Mouse (Mus musculus) hindbrain, embryonic 15.5 days (tissue): ENCODE measurements around the gene Rps6kl1. TPM values are rescaled to one million over a fixed set of nuclear protein-coding genes. Genes with fewer than 3 reads are reported as not detected.

Source experiments
- ATAC-seq: fragments of 200-750 bp; cut with Nextera tagmentation; 2 replicates; pipeline ENCODE4 v1.8.0; 2017; ENCODE audit warnings: low read depth, moderate number of reproducible peaks, moderate TSS enrichment; ENCODE audit not compliant: low FRiP score
- H3K27ac ChIP-seq: fragments of 300-500 bp; sonication (generic); replicated peaks from 2 replicates; pipeline ENCODE4 v1.5.1; 2015; ENCODE audit warnings: mild to moderate bottlenecking, inconsistent platforms
- H3K27me3 ChIP-seq: fragments of 300-500 bp; sonication (generic); 2 replicates; pipeline ENCODE4 v1.6.1; 2015; ENCODE audit warnings: control low read depth, inconsistent platforms
- H3K36me3 ChIP-seq: fragments of 300-500 bp; sonication (generic); 2 replicates; pipeline ENCODE4 v1.6.1; 2015; ENCODE audit warnings: control low read depth, inconsistent platforms
- H3K4me1 ChIP-seq: fragments of 300-500 bp; sonication (generic); replicated peaks from 2 replicates; pipeline ENCODE4 v1.6.1; 2015; ENCODE audit warnings: control low read depth, inconsistent platforms
- H3K4me2 ChIP-seq: fragments of 300-500 bp; sonication (generic); 2 replicates; pipeline ENCODE4 v1.6.1; 2015; ENCODE audit warnings: moderate library complexity, mild to moderate bottlenecking, inconsistent platforms
- H3K4me3 ChIP-seq: fragments of 300-500 bp; sonication (generic); 2 replicates; pipeline ENCODE4 v1.5.1; 2015; ENCODE audit warnings: mild to moderate bottlenecking, inconsistent platforms
- H3K9ac ChIP-seq: fragments of 300-500 bp; sonication (generic); 2 replicates; pipeline ENCODE4 v1.6.1; 2015; ENCODE audit warnings: inconsistent platforms
- H3K9me3 ChIP-seq: fragments of 300-500 bp; sonication (generic); 2 replicates; pipeline ENCODE4 v1.6.1; 2016; ENCODE audit warnings: control low read depth, inconsistent platforms
- WGBS: fragments of 180-500 bp; shearing (Covaris S2); methylation state at CpG from one replicate; pipeline ENCODE4 v1.1.7; 2015; 5-methylcytosine and 5-hydroxymethylcytosine counted together
- polyA plus RNA-seq: library from polyadenylated mRNA; unstranded; fragments of >200 nt; fragmentation: Nextera tagmentation; extraction: Ambion mirVana; gene quantifications from 2 replicates; pipeline ENCODE4 v1.2.1, GENCODE M21; 2015

The Rps6kl1 gene
- polyA plus RNA-seq, 1 experiment from 2014 or later: 35.7 TPM

- Histone ChIP-seq H3K9me3 (no peaks in the 10 kb centered on the region), H3K36me3 (peaks cover 59% of the 10 kb centered on the region), H3K4me1 (no peaks in the 10 kb centered on the region), H3K4me2 (no peak overlapping the region), H3K27ac (no peak overlapping the region), H3K9ac (no peak overlapping the region), H3K4me3 (no peak overlapping the region), H3K27me3 (no peaks in the 10 kb centered on the region)
- ATAC-seq: no peak
- 90% methylated on average over 8 of the region's 8 CpGs for WGBS
Measured at GRCm38 (mm10) chr12:85134043-85134794, 16.8 kb downstream of the Rps6kl1 start.

- Histone ChIP-seq H3K4me1 (no peaks in the 10 kb centered on the region), H3K4me2 (no peak overlapping the region), H3K9ac (no peak overlapping the region), H3K9me3 (no peaks in the 10 kb centered on the region), H3K36me3 (peaks cover 69% of the 10 kb centered on the region), H3K27ac (no peak overlapping the region), H3K27me3 (no peaks in the 10 kb centered on the region), H3K4me3 (no peak overlapping the region)
- no peak for ATAC-seq
- WGBS: 95% methylated on average over 6 of the region's 6 CpGs
Measured at GRCm38 (mm10) chr12:85131361-85131760, 19.7 kb downstream of the Rps6kl1 start.

GRCm38 (mm10) chr12:85129426-85129978, 21.6 kb downstream of the Rps6kl1 start:
- H3K4me3 ChIP-seq: no peak overlapping the region
- H3K36me3 ChIP-seq: peaks cover 73% of the 10 kb centered on the region
- no peak for ATAC-seq
- no peak overlapping the region for H3K4me2 ChIP-seq
- H3K27me3 ChIP-seq: no peaks in the 10 kb centered on the region
- 95% methylated on average over 9 of the region's 9 CpGs for WGBS
- H3K9ac ChIP-seq: no peak overlapping the region
- H3K27ac ChIP-seq: no peak overlapping the region
- H3K9me3 ChIP-seq: no peaks in the 10 kb centered on the region
- no peaks in the 10 kb centered on the region for H3K4me1 ChIP-seq

- Histone ChIP-seq H3K9ac (no peak overlapping the region), H3K36me3 (peaks cover 74% of the 10 kb centered on the region), H3K27ac (no peak overlapping the region), H3K4me1 (no peaks in the 10 kb centered on the region), H3K4me3 (no peak overlapping the region), H3K4me2 (no peak overlapping the region), H3K27me3 (no peaks in the 10 kb centered on the region), H3K9me3 (no peaks in the 10 kb centered on the region)
- no peak for ATAC-seq
- WGBS: 80% methylated on average over 8 of the region's 8 CpGs
Measured at GRCm38 (mm10) chr12:85126986-85127603, 24.0 kb downstream of the Rps6kl1 start.

- Histone ChIP-seq H3K4me3 (no peak overlapping the region), H3K9ac (no peak overlapping the region), H3K36me3 (peaks cover 67% of the 10 kb centered on the region), H3K4me2 (no peak overlapping the region), H3K9me3 (no peaks in the 10 kb centered on the region), H3K27ac (no peak overlapping the region), H3K4me1 (no peaks in the 10 kb centered on the region), H3K27me3 (no peaks in the 10 kb centered on the region)
- no peak for ATAC-seq
- 94% methylated on average over 5 of the region's 5 CpGs for WGBS
Measured at GRCm38 (mm10) chr12:85124751-85125150, 26.3 kb downstream of the Rps6kl1 start.

- ATAC-seq: no peak
- 94% methylated on average over 11 of the region's 11 CpGs for WGBS
- no peak overlapping the region for H3K9ac ChIP-seq
Measured at GRCm38 (mm10) chr12:85123645-85124044, 27.4 kb downstream of the Rps6kl1 start.

GRCm38 (mm10) chr12:85123108-85123530, 27.9 kb downstream of the Rps6kl1 start:
- peaks cover 68% of the 10 kb centered on the region for H3K36me3 ChIP-seq
- 96% methylated on average over 9 of the region's 9 CpGs for WGBS
- H3K4me1 ChIP-seq: no peaks in the 10 kb centered on the region
- no peak overlapping the region for H3K4me3 ChIP-seq
- no peaks in the 10 kb centered on the region for H3K27me3 ChIP-seq
- no peak overlapping the region for H3K9ac ChIP-seq
- no peak overlapping the region for H3K27ac ChIP-seq
- H3K4me2 ChIP-seq: no peak overlapping the region
- no peaks in the 10 kb centered on the region for H3K9me3 ChIP-seq
- no peak for ATAC-seq

More at GRCm38 (mm10) chr12:85123645-85124044, 27.4 kb downstream of the Rps6kl1 start:
- no peak overlapping the region for H3K4me2 ChIP-seq
- H3K4me1 ChIP-seq: no peaks in the 10 kb centered on the region
- no peaks in the 10 kb centered on the region for H3K9me3 ChIP-seq
- H3K4me3 ChIP-seq: no peak overlapping the region
- H3K27me3 ChIP-seq: no peaks in the 10 kb centered on the region
- H3K27ac ChIP-seq: no peak overlapping the region
- peaks cover 70% of the 10 kb centered on the region for H3K36me3 ChIP-seq

GRCm38 (mm10) chr12:85121806-85122459, 29.1 kb downstream of the Rps6kl1 start:
- no peak overlapping the region for H3K27ac ChIP-seq
- no peaks in the 10 kb centered on the region for H3K9me3 ChIP-seq
- WGBS: 81% methylated on average over 9 of the region's 9 CpGs
- no peak for ATAC-seq
- H3K27me3 ChIP-seq: no peaks in the 10 kb centered on the region
- no peaks in the 10 kb centered on the region for H3K4me1 ChIP-seq
- no peak overlapping the region for H3K9ac ChIP-seq
- H3K4me3 ChIP-seq: no peak overlapping the region
- peaks cover 67% of the 10 kb centered on the region for H3K36me3 ChIP-seq
- H3K4me2 ChIP-seq: no peak overlapping the region

- H3K36me3 ChIP-seq: peaks cover 23% of the 10 kb centered on the region
- ATAC-seq: no peak
- H3K4me2 ChIP-seq: no peak overlapping the region
- H3K27me3 ChIP-seq: no peaks in the 10 kb centered on the region
- peaks cover 23% of the 10 kb centered on the region for H3K4me1 ChIP-seq
- 87% methylated on average over 7 of the region's 7 CpGs for WGBS
- H3K9me3 ChIP-seq: no peaks in the 10 kb centered on the region
- H3K9ac ChIP-seq: no peak overlapping the region
- no peak overlapping the region for H3K4me3 ChIP-seq
- H3K27ac ChIP-seq: no peak overlapping the region
Measured at GRCm38 (mm10) chr12:85115678-85116077, 35.4 kb downstream of the Rps6kl1 start.

- Histone ChIP-seq H3K36me3 (peaks cover 12% of the 10 kb centered on the region), H3K27ac (no peak overlapping the region), H3K4me3 (no peak overlapping the region), H3K4me2 (no peak overlapping the region), H3K9ac (no peak overlapping the region), H3K27me3 (no peaks in the 10 kb centered on the region), H3K9me3 (no peaks in the 10 kb centered on the region), H3K4me1 (peaks cover 29% of the 10 kb centered on the region)
- ATAC-seq: no peak
- WGBS: 97% methylated on average over 3 of the region's 3 CpGs
Measured at GRCm38 (mm10) chr12:85113917-85114316, 37.1 kb downstream of the Rps6kl1 start.

GRCm38 (mm10) chr12:85113337-85113736, 37.7 kb downstream of the Rps6kl1 start:
- ATAC-seq: no peak

More at GRCm38 (mm10) chr12:85113337-85113736, 37.7 kb downstream of the Rps6kl1 start:
- H3K27me3 ChIP-seq: no peaks in the 10 kb centered on the region
- H3K36me3 ChIP-seq: peaks cover 7% of the 10 kb centered on the region; the same call in 1 of the 2 replicates
- H3K4me2 ChIP-seq: no peak overlapping the region
- peaks cover 29% of the 10 kb centered on the region for H3K4me1 ChIP-seq
- no peak overlapping the region for H3K27ac ChIP-seq
- H3K9ac ChIP-seq: no peak overlapping the region
- 95% methylated on average over 3 of the region's 3 CpGs for WGBS
- H3K4me3 ChIP-seq: no peak overlapping the region
- no peaks in the 10 kb centered on the region for H3K9me3 ChIP-seq
